In the genomic region with DNA sequence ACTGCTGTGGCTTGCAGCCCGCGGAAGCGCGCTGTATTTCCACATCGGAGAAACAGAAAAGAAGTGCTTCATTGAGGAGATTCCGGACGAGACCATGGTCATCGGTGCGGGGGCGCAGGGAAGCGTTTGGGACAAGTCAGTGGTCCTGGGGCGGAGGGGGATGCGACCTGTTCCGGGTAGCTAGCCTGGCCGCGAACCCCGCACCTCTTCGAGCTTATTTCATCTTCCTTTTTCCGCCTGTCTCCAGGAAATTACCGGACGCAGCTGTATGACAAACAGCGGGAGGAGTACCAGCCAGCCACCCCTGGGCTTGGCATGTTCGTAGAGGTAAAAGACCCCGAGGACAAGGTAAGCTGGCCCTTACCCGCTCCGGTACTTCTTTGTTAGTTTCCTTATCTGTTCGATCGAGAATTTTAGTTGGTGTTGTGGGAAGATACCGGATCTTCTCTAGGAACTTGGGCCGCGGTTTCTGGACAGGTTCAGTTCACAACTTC, we compare ENCODE assay signal across 7 mouse cellular contexts. TPM values are rescaled to one million over a fixed set of nuclear protein-coding genes. Genes with fewer than 3 reads are reported as not detected.
DNase-seq lines count a peak whose midpoint lies in the region; ATAC-seq and TF ChIP-seq lines count a peak whose summit lies in the region.

No protein-coding gene starts in this region.

- H3K27me3 ChIP-seq in neural tube, embryonic 11.5 days (ENCODE audit: control insufficient read depth, insufficient read depth, low read length): no peaks in the 10 kb centered on the region
- peaks cover 8% of the 10 kb centered on the region for H3K27me3 ChIP-seq in erythroblast, embryonic 14.5 days (ENCODE audit: control insufficient read depth)
- H3K27me3 ChIP-seq in limb, embryonic 14.5 days (ENCODE audit: control insufficient read depth, insufficient read depth, low read length): no peaks in the 10 kb centered on the region
- H3K27me3 ChIP-seq in stomach, embryonic 16.5 days (ENCODE audit: control insufficient read depth, insufficient read depth, low read length): no peaks in the 10 kb centered on the region

- H3K9ac ChIP-seq in neural tube, embryonic 11.5 days (ENCODE audit: low read length): peak overlapping the region; percentile 74
- peak overlapping the region; percentile 86 for H3K9ac ChIP-seq in limb, embryonic 14.5 days (ENCODE audit: low read depth, low read length, severe bottlenecking)
- peak overlapping the region; percentile 85 for H3K9ac ChIP-seq in stomach, embryonic 16.5 days (ENCODE audit: low read length)

- peaks cover 19% of the 10 kb centered on the region for H3K36me3 ChIP-seq in neural tube, embryonic 11.5 days (ENCODE audit: control insufficient read depth, insufficient read depth, low read length)
- H3K36me3 ChIP-seq in erythroblast, embryonic 14.5 days (ENCODE audit: control insufficient read depth): peaks cover 37% of the 10 kb centered on the region
- peaks cover 39% of the 10 kb centered on the region for H3K36me3 ChIP-seq in limb, embryonic 14.5 days (ENCODE audit: control insufficient read depth, insufficient read depth, low read length)
- H3K36me3 ChIP-seq in stomach, embryonic 16.5 days (ENCODE audit: control insufficient read depth, insufficient read depth, low read length): peaks cover 8% of the 10 kb centered on the region; the same call in 1 of the 2 replicates

- peak overlapping the region; percentile 52 for H3K4me2 ChIP-seq in neural tube, embryonic 11.5 days (ENCODE audit: low read depth)
- H3K4me2 ChIP-seq in limb, embryonic 14.5 days (replicated peaks; ENCODE audit: low read depth, low read length, severe bottlenecking): peak overlapping the region; percentile 65
- H3K4me2 ChIP-seq in stomach, embryonic 16.5 days (ENCODE audit: low read depth, low read length): peak overlapping the region; percentile 78

- no peak for TF ChIP-seq POLR2A in limb, embryonic 14.5 days (IDR thresholded peaks at IDR 0.05; ENCODE audit: borderline replicate concordance, extremely low read depth, insufficient read depth, insufficient read length)

- ATAC-seq in neural tube, embryonic 11.5 days (ENCODE audit: insufficient read depth, low FRiP score, low TSS enrichment): peak; percentile 65
- ATAC-seq in limb, embryonic 14.5 days (ENCODE audit: low FRiP score, low read depth): peak; percentile 67
- ATAC-seq in stomach, embryonic 16.5 days (ENCODE audit: insufficient read depth, low FRiP score): peak; percentile 35
- no peak; the same call in 1 of the 2 replicates for ATAC-seq in megakaryocyte-erythroid progenitor cell, adult 5-6 weeks (replicated peaks; ENCODE audit: low FRiP score, low TSS enrichment, poor library complexity, severe bottlenecking)

- H3K27ac ChIP-seq in neural tube, embryonic 11.5 days (ENCODE audit: low read depth, low read length): no peak overlapping the region
- no peak overlapping the region for H3K27ac ChIP-seq in limb, embryonic 14.5 days (replicated peaks; ENCODE audit: low read depth, low read length)
- peak overlapping the region; percentile 44 for H3K27ac ChIP-seq in stomach, embryonic 16.5 days (ENCODE audit: low read length)

- peak overlapping the region; percentile 59 for H3K4me3 ChIP-seq in neural tube, embryonic 11.5 days (ENCODE audit: low read depth, low read length)
- peak overlapping the region; percentile 81 for H3K4me3 ChIP-seq in erythroblast, embryonic 14.5 days (replicated peaks)
- peak overlapping the region; percentile 82 for H3K4me3 ChIP-seq in limb, embryonic 14.5 days (replicated peaks; ENCODE audit: low read length)
- H3K4me3 ChIP-seq in stomach, embryonic 16.5 days (replicated peaks; ENCODE audit: low read length): peak overlapping the region; percentile 62

- no peaks in the 10 kb centered on the region for H3K4me1 ChIP-seq in neural tube, embryonic 11.5 days (ENCODE audit: control insufficient read depth, insufficient read depth, low read length)
- peaks cover 29% of the 10 kb centered on the region for H3K4me1 ChIP-seq in erythroblast, embryonic 14.5 days (ENCODE audit: control insufficient read depth)
- H3K4me1 ChIP-seq in limb, embryonic 14.5 days (ENCODE audit: control insufficient read depth, insufficient read depth, low read length): peaks cover 11% of the 10 kb centered on the region
- peaks cover 6% of the 10 kb centered on the region; the same call in 1 of the 2 replicates for H3K4me1 ChIP-seq in stomach, embryonic 16.5 days (ENCODE audit: control insufficient read depth, insufficient read depth, low read length)

- WGBS in neural tube, embryonic 11.5 days: under 1% methylated on average over 31 of the region's 31 CpGs
- under 1% methylated on average over 31 of the region's 31 CpGs for WGBS in limb, embryonic 14.5 days
- under 1% methylated on average over 31 of the region's 31 CpGs for WGBS in stomach, embryonic 16.5 days

- no peak for DNase-seq in neural tube, embryonic 11.5 days (ENCODE audit: low spot score)
- no peak for DNase-seq in neural tube, embryonic 10.5 days (ENCODE audit: extremely low spot score, low spot score)
- no peak for DNase-seq in limb, embryonic 14.5 days (ENCODE audit: low spot score)
- DNase-seq in right cerebral cortex, postnatal 4 days: no peak

- H3K9me3 ChIP-seq in neural tube, embryonic 11.5 days (ENCODE audit: control insufficient read depth, low read length): no peaks in the 10 kb centered on the region
- no peaks in the 10 kb centered on the region for H3K9me3 ChIP-seq in erythroblast, embryonic 14.5 days (ENCODE audit: control insufficient read depth, low read length)
- H3K9me3 ChIP-seq in limb, embryonic 14.5 days (ENCODE audit: control insufficient read depth, low read length): no peaks in the 10 kb centered on the region
- H3K9me3 ChIP-seq in stomach, embryonic 16.5 days (replicated peaks; ENCODE audit: control insufficient read depth, low read length): no peaks in the 10 kb centered on the region

RNA-seq across cellular contexts. Expression of a gene that starts 6.4 kb away (rescaled TPM):
- 21.7 and 22.0 TPM in 2 replicates for polyA plus RNA-seq in neural tube, embryonic 11.5 days (2014; fragmentation: Nextera tagmentation; extraction: Ambion mirVana)
- polyA plus RNA-seq in erythroblast, embryonic 14.5 days (2012): 0.39 and 0.50 TPM in 2 replicates
- polyA plus RNA-seq in limb, embryonic 14.5 days (2012; rRNA removed): 39.3 and 53.0 TPM in 2 replicates
- 10.1 and 12.5 TPM in 2 replicates for polyA plus RNA-seq in limb, embryonic 14.5 days (2014; fragmentation: Nextera tagmentation; extraction: Ambion mirVana)
- polyA plus RNA-seq in stomach, embryonic 16.5 days (2015; fragmentation: Nextera tagmentation; extraction: Ambion mirVana): 20.5 and 24.5 TPM in 2 replicates
- 8.2 and 9.4 TPM in 2 replicates for total RNA-seq in megakaryocyte-erythroid progenitor cell, adult 5-6 weeks (2014; fragmentation: Nextera tagmentation)
- total RNA-seq in megakaryocyte-erythroid progenitor cell, adult 5-6 weeks (2017): 9.8 and 16.3 TPM in 2 replicates

RNA-seq across cellular contexts. Expression of a gene that starts 19.8 kb away (rescaled TPM):
- polyA plus RNA-seq in neural tube, embryonic 11.5 days (2014; fragmentation: Nextera tagmentation; extraction: Ambion mirVana): 51.6 and 59.0 TPM in 2 replicates
- polyA plus RNA-seq in erythroblast, embryonic 14.5 days (2012): 9.5 and 12.0 TPM in 2 replicates
- polyA plus RNA-seq in limb, embryonic 14.5 days (2012; rRNA removed): 182 and 228 TPM in 2 replicates
- 78.6 and 83.0 TPM in 2 replicates for polyA plus RNA-seq in limb, embryonic 14.5 days (2014; fragmentation: Nextera tagmentation; extraction: Ambion mirVana)
- polyA plus RNA-seq in stomach, embryonic 16.5 days (2015; fragmentation: Nextera tagmentation; extraction: Ambion mirVana): 162 and 167 TPM in 2 replicates
- total RNA-seq in megakaryocyte-erythroid progenitor cell, adult 5-6 weeks (2014; fragmentation: Nextera tagmentation): 65.7 and 68.8 TPM in 2 replicates
- 145 and 158 TPM in 2 replicates for total RNA-seq in megakaryocyte-erythroid progenitor cell, adult 5-6 weeks (2017)

RNA-seq across cellular contexts. Expression of a gene that starts 22.4 kb away (rescaled TPM):
- 44.6 and 51.0 TPM in 2 replicates for polyA plus RNA-seq in neural tube, embryonic 11.5 days (2014; fragmentation: Nextera tagmentation; extraction: Ambion mirVana)
- 9.1 and 10.2 TPM in 2 replicates for polyA plus RNA-seq in erythroblast, embryonic 14.5 days (2012)
- polyA plus RNA-seq in limb, embryonic 14.5 days (2012; rRNA removed): 140 and 159 TPM in 2 replicates
- 35.9 and 40.7 TPM in 2 replicates for polyA plus RNA-seq in limb, embryonic 14.5 days (2014; fragmentation: Nextera tagmentation; extraction: Ambion mirVana)
- polyA plus RNA-seq in stomach, embryonic 16.5 days (2015; fragmentation: Nextera tagmentation; extraction: Ambion mirVana): 26.1 and 30.1 TPM in 2 replicates
- 49.7 and 72.9 TPM in 2 replicates for total RNA-seq in megakaryocyte-erythroid progenitor cell, adult 5-6 weeks (2014; fragmentation: Nextera tagmentation)
- total RNA-seq in megakaryocyte-erythroid progenitor cell, adult 5-6 weeks (2017): 17.9 and 22.9 TPM in 2 replicates

RNA-seq across cellular contexts. Expression of a gene that starts 29.5 kb away (rescaled TPM):
- polyA plus RNA-seq in neural tube, embryonic 11.5 days (2014; fragmentation: Nextera tagmentation; extraction: Ambion mirVana): 68.0 and 69.2 TPM in 2 replicates
- polyA plus RNA-seq in erythroblast, embryonic 14.5 days (2012): 1.9 and 2.3 TPM in 2 replicates
- polyA plus RNA-seq in limb, embryonic 14.5 days (2012; rRNA removed): 55.3 and 60.7 TPM in 2 replicates
- polyA plus RNA-seq in limb, embryonic 14.5 days (2014; fragmentation: Nextera tagmentation; extraction: Ambion mirVana): 59.4 and 60.4 TPM in 2 replicates
- polyA plus RNA-seq in stomach, embryonic 16.5 days (2015; fragmentation: Nextera tagmentation; extraction: Ambion mirVana): 44.3 and 52.8 TPM in 2 replicates
- 60.6 and 73.2 TPM in 2 replicates for total RNA-seq in megakaryocyte-erythroid progenitor cell, adult 5-6 weeks (2014; fragmentation: Nextera tagmentation)
- 57.7 and 60.8 TPM in 2 replicates for total RNA-seq in megakaryocyte-erythroid progenitor cell, adult 5-6 weeks (2017)

RNA-seq across cellular contexts. Expression of a gene that starts 41.5 kb away (rescaled TPM):
- polyA plus RNA-seq in neural tube, embryonic 11.5 days (2014; fragmentation: Nextera tagmentation; extraction: Ambion mirVana): 52.9 and 53.4 TPM in 2 replicates
- polyA plus RNA-seq in erythroblast, embryonic 14.5 days (2012): 1.9 and 2.0 TPM in 2 replicates
- 36.5 and 48.7 TPM in 2 replicates for polyA plus RNA-seq in limb, embryonic 14.5 days (2012; rRNA removed)
- polyA plus RNA-seq in limb, embryonic 14.5 days (2014; fragmentation: Nextera tagmentation; extraction: Ambion mirVana): 33.0 and 36.0 TPM in 2 replicates
- polyA plus RNA-seq in stomach, embryonic 16.5 days (2015; fragmentation: Nextera tagmentation; extraction: Ambion mirVana): 31.2 and 32.5 TPM in 2 replicates
- 87.1 and 100 TPM in 2 replicates for total RNA-seq in megakaryocyte-erythroid progenitor cell, adult 5-6 weeks (2014; fragmentation: Nextera tagmentation)
- total RNA-seq in megakaryocyte-erythroid progenitor cell, adult 5-6 weeks (2017): 131 and 141 TPM in 2 replicates
